Mouse (Mus musculus): ENCODE measurements at regions not wholly inside any gene's neighbourhood (a gene's known extent, or its start where the extent isn't known, plus 50 kb on each side); places are given as distances from the start of the nearest gene placed in this dataset.

- TF ChIP-seq CTCF (IDR thresholded peaks at IDR 0.05; ENCODE audit: low read depth, low read length) (no peak), TAL1 (conservative IDR thresholded peaks at IDR 0.05; ENCODE audit: low read depth, low read length) (no peak)
Measured at GRCm38 (mm10) chr10:21684286-21685013, 91.5 kb downstream of the 1700020N01Rik start.
